Mouse (Mus musculus) liver, embryonic 13.5 days (tissue): ENCODE measurements around the gene Htr2c. TPM values are rescaled to one million over a fixed set of nuclear protein-coding genes. Genes with fewer than 3 reads are reported as not detected.

Source experiments
- ATAC-seq: fragments of 200-750 bp; cut with Nextera tagmentation; 2 replicates; pipeline ENCODE4 v1.8.0; 2017; ENCODE audit warnings: low read depth, mild to moderate bottlenecking, moderate number of reproducible peaks, moderate library complexity
- DNase-seq: peaks from one replicate; pipeline ENCODE4 v3.0.0; 2022
- H3K27ac ChIP-seq: fragments of 300-500 bp; sonication (generic); 2 replicates; pipeline ENCODE4 v1.5.1; 2015; ENCODE audit warnings: moderate library complexity, mild to moderate bottlenecking, inconsistent platforms
- H3K27me3 ChIP-seq: fragments of 300-500 bp; sonication (generic); 2 replicates; pipeline ENCODE4 v1.6.1; 2015; ENCODE audit warnings: mild to moderate bottlenecking, inconsistent platforms
- H3K36me3 ChIP-seq: fragments of 300-500 bp; sonication (generic); 2 replicates; pipeline ENCODE4 v1.6.1; 2015; ENCODE audit warnings: mild to moderate bottlenecking, inconsistent platforms
- H3K4me1 ChIP-seq: fragments of 300-500 bp; sonication (generic); replicated peaks from 2 replicates; pipeline ENCODE4 v1.6.1; 2015; ENCODE audit warnings: inconsistent platforms
- H3K4me2 ChIP-seq: fragments of 300-500 bp; sonication (generic); 2 replicates; pipeline ENCODE4 v1.6.1; 2015; ENCODE audit warnings: inconsistent platforms, mild to moderate bottlenecking, moderate library complexity
- H3K4me3 ChIP-seq: fragments of 300-500 bp; sonication (generic); replicated peaks from 2 replicates; pipeline ENCODE4 v1.5.1; 2015; ENCODE audit warnings: mild to moderate bottlenecking, inconsistent platforms
- H3K9ac ChIP-seq: fragments of 300-500 bp; sonication (generic); 2 replicates; pipeline ENCODE4 v1.6.1; 2015; ENCODE audit warnings: mild to moderate bottlenecking, inconsistent platforms
- H3K9me3 ChIP-seq: fragments of 300-500 bp; sonication (generic); replicated peaks from 2 replicates; pipeline ENCODE4 v1.6.1; 2016; ENCODE audit warnings: inconsistent platforms
- WGBS: fragments of 180-500 bp; shearing (Covaris S2); methylation state at CpG from one replicate; pipeline ENCODE4 v1.1.7; 2015; ENCODE audit not compliant: insufficient replicate concordance; 5-methylcytosine and 5-hydroxymethylcytosine counted together
- microRNA counts: library from miRNA; unstranded; fragments of <30 nt; microRNA quantifications from one replicate; lab custom pipeline; 2016
- microRNA-seq: library from miRNA; unstranded; fragments of <30 nt; microRNA quantifications from one replicate; pipeline ENCODE4, GENCODE M21; 2016
- polyA plus RNA-seq: library from polyadenylated mRNA; unstranded; fragments of >200 nt; fragmentation: Nextera tagmentation; extraction: Ambion mirVana; gene quantifications from 2 replicates; pipeline ENCODE4 v1.2.1, GENCODE M21; 2015

Htr2c gene
- polyA plus RNA-seq, 1 experiment from 2014 or later, result not detected

DNA sequence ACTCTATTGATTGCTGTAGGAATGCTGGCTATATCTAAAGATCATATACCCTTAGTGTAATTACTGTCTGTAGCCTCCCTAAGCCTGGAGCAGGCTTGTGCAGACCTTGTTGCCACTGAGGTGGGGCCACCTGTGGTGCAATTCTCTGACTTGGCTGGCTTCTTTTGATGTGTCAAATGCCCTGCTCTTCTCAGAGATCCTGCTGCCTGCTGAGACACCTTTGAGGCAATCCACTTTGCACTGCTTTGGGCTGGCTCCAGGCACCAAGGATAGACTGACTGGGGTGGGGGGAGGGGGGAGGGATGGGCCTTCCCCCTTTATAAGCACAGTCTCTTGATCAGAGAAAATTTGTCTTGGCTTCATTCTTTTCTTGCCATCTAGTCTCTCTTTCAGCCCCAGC lies 252.9 kb downstream of the Htr2c start:
- Histone ChIP-seq H3K4me2 (no peak overlapping the region), H3K4me3 (no peak overlapping the region), H3K27me3 (no peaks in the 10 kb centered on the region), H3K9me3 (no peaks in the 10 kb centered on the region), H3K4me1 (no peaks in the 10 kb centered on the region), H3K27ac (no peak overlapping the region), H3K9ac (no peak overlapping the region), H3K36me3 (no peaks in the 10 kb centered on the region)
- DNase-seq (no peak), ATAC-seq (no peak)

DNA sequence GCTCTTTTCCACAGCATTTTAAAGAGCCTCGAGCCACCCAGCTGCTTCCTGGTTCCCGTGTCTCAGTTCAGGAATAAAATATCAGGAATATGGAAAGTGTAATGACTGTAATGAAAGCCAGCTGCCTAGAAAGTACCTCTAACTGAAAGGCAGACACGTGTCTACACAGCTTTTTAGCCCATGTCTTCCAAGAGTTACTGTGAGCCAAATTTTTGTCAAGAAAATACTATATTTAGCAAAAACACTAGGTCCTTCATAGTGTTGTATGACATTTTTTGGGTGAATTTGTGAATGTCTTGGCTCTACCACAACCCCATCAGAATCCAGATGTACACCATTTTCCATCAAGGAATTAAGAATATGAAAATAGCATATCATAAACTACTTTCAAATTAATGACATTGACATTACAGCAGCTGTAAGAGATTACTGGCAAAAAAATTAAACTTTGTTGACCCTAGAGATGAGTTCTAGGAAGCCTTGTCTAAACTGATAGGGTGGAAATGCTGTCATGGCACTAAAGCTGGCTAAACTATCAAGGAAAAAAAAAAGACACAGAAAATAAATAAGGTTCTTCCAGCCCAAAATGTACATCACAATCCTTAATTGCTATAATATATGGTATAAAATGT lies 255.2 kb downstream of the Htr2c start:
- ATAC-seq (no peak), DNase-seq (no peak)
- WGBS, result 50% methylated on average over 3 of the region's 3 CpGs
- Histone ChIP-seq H3K9me3 (no peaks in the 10 kb centered on the region), H3K4me3 (no peak overlapping the region), H3K9ac (no peak overlapping the region), H3K4me1 (no peaks in the 10 kb centered on the region), H3K4me2 (no peak overlapping the region), H3K27me3 (no peaks in the 10 kb centered on the region), H3K27ac (no peak overlapping the region), H3K36me3 (no peaks in the 10 kb centered on the region)

DNA sequence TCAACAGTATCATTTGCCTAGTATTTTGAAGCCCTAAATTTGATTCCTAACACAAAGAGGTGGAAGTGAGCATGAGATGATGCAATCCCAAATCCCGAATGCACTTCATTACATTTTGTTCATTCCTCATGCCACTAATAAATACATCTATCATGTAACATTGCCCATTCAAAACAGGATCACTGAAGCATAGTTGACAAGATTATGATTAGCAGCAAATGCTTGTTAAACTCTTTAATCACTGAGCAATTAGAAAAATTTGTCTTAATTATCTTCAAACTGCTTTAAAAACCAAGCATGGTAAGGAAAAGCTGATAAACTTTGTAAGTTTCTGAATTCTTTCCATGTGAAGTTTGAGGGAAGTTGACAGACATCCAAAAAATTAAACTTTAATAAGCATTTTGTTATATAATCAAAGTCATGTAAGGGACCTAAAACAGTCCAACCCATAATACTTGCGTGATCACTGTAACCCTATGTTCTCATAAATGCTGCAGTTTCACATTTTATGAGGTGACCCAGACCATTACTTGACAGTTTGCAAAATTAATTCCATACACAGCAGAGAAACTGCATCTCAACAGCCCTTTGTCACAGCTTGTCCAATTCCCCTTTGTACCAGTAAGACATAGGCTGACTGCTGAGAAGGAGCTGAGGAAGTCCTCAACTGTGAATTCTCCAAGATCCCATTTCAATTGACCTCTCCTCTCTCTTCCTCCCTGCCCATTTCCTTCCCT lies 276.7 kb downstream of the Htr2c start:
- Histone ChIP-seq H3K27me3 (no peaks in the 10 kb centered on the region), H3K4me1 (no peaks in the 10 kb centered on the region), H3K9me3 (no peaks in the 10 kb centered on the region), H3K36me3 (no peaks in the 10 kb centered on the region), H3K4me3 (no peak overlapping the region), H3K9ac (no peak overlapping the region), H3K4me2 (no peak overlapping the region), H3K27ac (no peak overlapping the region)
- no peak for DNase-seq
- no peak for ATAC-seq
- 64% methylated on average over 2 of the region's 2 CpGs for WGBS

MicroRNAs within 50 kb of the gene (microRNA counts, 519-probe panel; counts per million panel counts)
- microRNA mmu-miR-448 (lab: Ali Mortazavi, UCI) (114 counts per million), microRNA mmu-miR-764-3p (lab: Ali Mortazavi, UCI) (114 counts per million), microRNA mmu-miR-764-5p (lab: Ali Mortazavi, UCI) (4,038 counts per million, percentile 31 among the panel's probes with 10 or more counts)

Small RNA genes lying within 50 kb of the gene (microRNA-seq; reads per million reads assigned to microRNA genes)
- gene Gm22650 (not detected), gene Gm24627 (not detected), gene Mir1264 (not detected), gene Mir1298 (11.5 reads per million, percentile 26 among the genes with 10 or more reads in this experiment), gene Mir1912 (not detected), gene Mir448 (2.1 reads per million), gene Mir764 (not detected)
